Mouse (Mus musculus) olfactory bulb, adult 2 months (tissue): ENCODE data around the gene Stac. TPM values are rescaled to one million over a fixed set of nuclear protein-coding genes. Genes with fewer than 3 reads are reported as not detected.

ENCODE experiments used
- H3K27ac ChIP-seq: fragments of 200-500 bp; 2 replicates; pipeline ENCODE4 v1.5.1; 2012; ENCODE audit warnings: low read depth, low read length; ENCODE audit not compliant: insufficient read depth
- H3K4me1 ChIP-seq: fragments of 200-500 bp; 2 replicates; pipeline ENCODE4 v1.6.1; 2012; ENCODE audit warnings: low read length; ENCODE audit not compliant: control insufficient read depth, insufficient read depth
- H3K4me3 ChIP-seq: fragments of 200-500 bp; 2 replicates; pipeline ENCODE4 v1.5.1; 2012; ENCODE audit warnings: mild to moderate bottlenecking, low read depth, low read length, moderate library complexity; ENCODE audit not compliant: insufficient read depth
- CTCF ChIP-seq: fragments of 200-500 bp; IDR thresholded peaks from 2 replicates; pipeline ENCODE4 v1.5.1; 2012; ENCODE audit warnings: low read depth, mild to moderate bottlenecking, low read length, moderate library complexity; ENCODE audit not compliant: insufficient read depth
- POLR2A ChIP-seq: fragments of 200-500 bp; IDR thresholded peaks from 2 replicates; pipeline ENCODE4 v1.6.1; 2012; ENCODE audit warnings: mild to moderate bottlenecking, low read depth, low read length, moderate library complexity; ENCODE audit not compliant: insufficient read depth
- WGBS: fragments of 180-500 bp; shearing (Covaris S2); methylation state at CpG from one replicate; pipeline ENCODE4 v1.1.7; 2018; 5-methylcytosine and 5-hydroxymethylcytosine counted together
- polyA plus RNA-seq: library from polyadenylated mRNA; stranded (reverse); fragments of >200 nt; gene quantifications from 2 replicates; pipeline ENCODE4 v1.2.4, GENCODE M21; 2012; ENCODE audit warnings: low replicate concordance; ENCODE audit not compliant: missing spikeins, insufficient read depth, insufficient read length

The Stac gene
- polyA plus RNA-seq, 1 experiment: not detected

- Histone ChIP-seq H3K27ac (no peak overlapping the region), H3K4me1 (no peaks in the 10 kb centered on the region), H3K4me3 (no peak overlapping the region)
- TF ChIP-seq POLR2A (no peak), CTCF (no peak)
- 96% methylated on average over 6 of the region's 6 CpGs for WGBS
Observed at GRCm38 (mm10) chr9:111564176-111564575, 126.0 kb downstream of the Stac start.

- TF ChIP-seq POLR2A: no peak
- TF ChIP-seq CTCF: no peak
- Histone ChIP-seq H3K4me1 (no peaks in the 10 kb centered on the region), H3K27ac (no peak overlapping the region), H3K4me3 (no peak overlapping the region)
- 82% methylated on average over 7 of the region's 7 CpGs for WGBS
Observed at GRCm38 (mm10) chr9:111563226-111563625, 126.9 kb downstream of the Stac start.

- 53% methylated on average over 19 of the region's 19 CpGs for WGBS
- H3K27ac ChIP-seq: no peak overlapping the region
- no peaks in the 10 kb centered on the region for H3K4me1 ChIP-seq
- no peak for TF ChIP-seq POLR2A
- TF ChIP-seq CTCF: no peak
- H3K4me3 ChIP-seq: no peak overlapping the region
Observed at GRCm38 (mm10) chr9:111562217-111562988, 127.7 kb downstream of the Stac start.

- 84% methylated on average over 3 of the region's 3 CpGs for WGBS
- no peak for TF ChIP-seq POLR2A
- TF ChIP-seq CTCF: no peak
- H3K4me1 ChIP-seq: no peaks in the 10 kb centered on the region
- no peak overlapping the region for H3K27ac ChIP-seq
- H3K4me3 ChIP-seq: no peak overlapping the region
Observed at GRCm38 (mm10) chr9:111556699-111557098, 133.4 kb downstream of the Stac start.

- Histone ChIP-seq H3K27ac (no peak overlapping the region), H3K4me3 (no peak overlapping the region), H3K4me1 (no peaks in the 10 kb centered on the region)
- no peak for TF ChIP-seq CTCF
- no peak for TF ChIP-seq POLR2A
- WGBS: 84% methylated on average over 3 of the region's 3 CpGs
Observed at GRCm38 (mm10) chr9:111552865-111553264, 137.3 kb downstream of the Stac start.

GRCm38 (mm10) chr9:111551461-111552190 lies 138.5 kb downstream of the Stac start:
- Histone ChIP-seq H3K4me3 (no peak overlapping the region), H3K4me1 (no peaks in the 10 kb centered on the region), H3K27ac (no peak overlapping the region)
- TF ChIP-seq CTCF (0 out of 2 replicates have a peak, but pooled peaks have one; percentile 16), POLR2A (no peak)
- 63% methylated on average over 15 of the region's 15 CpGs for WGBS

- WGBS: 86% methylated on average over 8 of the region's 8 CpGs
- Histone ChIP-seq H3K4me3 (no peak overlapping the region), H3K4me1 (no peaks in the 10 kb centered on the region), H3K27ac (no peak overlapping the region)
- TF ChIP-seq POLR2A (no peak), CTCF (no peak)
Observed at GRCm38 (mm10) chr9:111550963-111551321, 139.2 kb downstream of the Stac start.

- Histone ChIP-seq H3K4me3 (no peak overlapping the region), H3K27ac (no peak overlapping the region), H3K4me1 (no peaks in the 10 kb centered on the region)
- TF ChIP-seq POLR2A (no peak), CTCF (no peak)
- 94% methylated on average over 21 of the region's 21 CpGs for WGBS
Observed at GRCm38 (mm10) chr9:111550281-111550962, 139.7 kb downstream of the Stac start.

- H3K4me1 ChIP-seq: no peaks in the 10 kb centered on the region
- WGBS: 62% methylated on average over 6 of the region's 6 CpGs
- TF ChIP-seq POLR2A (no peak), CTCF (no peak)
- no peak overlapping the region for H3K4me3 ChIP-seq
- no peak overlapping the region for H3K27ac ChIP-seq
Observed at GRCm38 (mm10) chr9:111542663-111543062, 147.5 kb downstream of the Stac start.
